Mouse (Mus musculus) bone marrow macrophage, adult 2 months (primary cell): ENCODE measurements around the gene Cyth1.

Experiments
- CTCF ChIP-seq: IDR thresholded peaks from 2 replicates; pipeline ENCODE4 v1.5.1; 2012; ENCODE audit warnings: low read depth, mild to moderate bottlenecking, low read length, moderate library complexity
- POLR2A ChIP-seq: IDR thresholded peaks from 2 replicates; pipeline ENCODE4 v1.6.1; 2012; ENCODE audit warnings: mild to moderate bottlenecking, low read depth, low read length, borderline replicate concordance

- TF ChIP-seq POLR2A = no peak
- no peak for TF ChIP-seq CTCF
Observed at GRCm38 (mm10) chr11:118147877-118148637, 100.3 kb downstream of the Cyth1 start.
